Mouse (Mus musculus): ENCODE results near the gene Chad. TPM values are rescaled to one million over a fixed set of nuclear protein-coding genes. Genes with fewer than 3 reads are reported as not detected.

Gene Chad
- polyA plus RNA-seq, 1 experiment from 2014 or later, result 1.9 TPM

DNA sequence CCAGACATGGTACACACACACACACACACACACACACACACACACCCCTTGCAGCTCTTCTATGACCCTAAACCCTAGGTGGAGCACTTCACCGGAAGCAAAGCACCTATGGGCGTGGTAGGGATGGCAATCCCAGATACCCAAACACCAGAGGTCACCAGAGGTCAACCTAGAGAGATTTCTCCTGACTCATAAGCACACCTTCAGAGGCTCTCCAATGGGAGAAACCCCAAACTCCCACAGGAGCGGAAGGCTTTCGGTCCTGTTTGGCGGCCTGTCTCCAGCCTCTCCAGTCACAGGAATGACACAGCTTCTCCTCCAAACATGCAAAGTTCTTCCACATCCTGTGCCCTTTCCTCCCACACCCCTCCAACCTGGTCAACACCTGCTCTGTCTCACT, 18.5 kb upstream of the Chad start:
- no peak overlapping the region for H3K27ac ChIP-seq (ENCODE audit: low read depth, low read length)
- 0 out of 2 replicates have a peak, but pooled peaks have one; percentile 2 for TF ChIP-seq CTCF (IDR thresholded peaks at IDR 0.05; ENCODE audit: low read depth)
- no peaks in the 10 kb centered on the region for H3K9me3 ChIP-seq (ENCODE audit: control insufficient read depth)
- H3K4me1 ChIP-seq (replicated peaks; ENCODE audit: control insufficient read depth, insufficient read depth, low read length), result no peaks in the 10 kb centered on the region
- H3K9ac ChIP-seq (ENCODE audit: low read depth, low read length), result no peak overlapping the region
- no peak for ATAC-seq
- no peak overlapping the region for H3K4me2 ChIP-seq (replicated peaks; ENCODE audit: low read depth)
- no peaks in the 10 kb centered on the region for H3K27me3 ChIP-seq (replicated peaks; ENCODE audit: control insufficient read depth, insufficient read depth, low read length)
- H3K4me3 ChIP-seq (ENCODE audit: low read depth, low read length), result no peak overlapping the region
- WGBS, result 90% methylated on average over 5 of the region's 5 CpGs
- H3K36me3 ChIP-seq (ENCODE audit: control insufficient read depth, insufficient read depth), result peaks cover 3% of the 10 kb centered on the region; the same call in 1 of the 2 replicates

- Histone ChIP-seq H3K4me1 (replicated peaks; ENCODE audit: control insufficient read depth, insufficient read depth, low read length) (no peaks in the 10 kb centered on the region), H3K9ac (ENCODE audit: low read depth, low read length) (no peak overlapping the region), H3K27me3 (replicated peaks; ENCODE audit: control insufficient read depth, insufficient read depth, low read length) (no peaks in the 10 kb centered on the region), H3K4me2 (replicated peaks; ENCODE audit: low read depth) (no peak overlapping the region), H3K27ac (ENCODE audit: low read depth, low read length) (no peak overlapping the region), H3K9me3 (ENCODE audit: control insufficient read depth) (no peaks in the 10 kb centered on the region), H3K4me3 (ENCODE audit: low read depth, low read length) (no peak overlapping the region), H3K36me3 (ENCODE audit: control insufficient read depth, insufficient read depth) (0 out of 2 replicates have a peak, but pooled peaks cover 3% of the 10 kb centered on the region)
- no peak for TF ChIP-seq CTCF (IDR thresholded peaks at IDR 0.05; ENCODE audit: low read depth)
- no peak for ATAC-seq
- 93% methylated on average over 6 of the region's 6 CpGs for WGBS
Measured at GRCm38 (mm10) chr11:94547271-94547670, 17.6 kb upstream of the Chad start.

GRCm38 (mm10) chr11:94548041-94548784, 16.6 kb upstream of the Chad start:
- H3K27me3 ChIP-seq (replicated peaks; ENCODE audit: control insufficient read depth, insufficient read depth, low read length), result no peaks in the 10 kb centered on the region
- ATAC-seq, result peak; percentile 23
- peak overlapping the region; percentile 56 for H3K4me3 ChIP-seq (ENCODE audit: low read depth, low read length)
- H3K9me3 ChIP-seq (ENCODE audit: control insufficient read depth), result no peaks in the 10 kb centered on the region
- TF ChIP-seq CTCF (IDR thresholded peaks at IDR 0.05; ENCODE audit: low read depth), result no peak
- WGBS, result 11% methylated on average over 24 of the region's 24 CpGs
- peak overlapping the region; percentile 58 for H3K9ac ChIP-seq (ENCODE audit: low read depth, low read length)
- H3K36me3 ChIP-seq (ENCODE audit: control insufficient read depth, insufficient read depth), result no peaks in the 10 kb centered on the region
- no peak overlapping the region for H3K27ac ChIP-seq (ENCODE audit: low read depth, low read length)
- H3K4me2 ChIP-seq (replicated peaks; ENCODE audit: low read depth), result peak overlapping the region; percentile 91
- no peaks in the 10 kb centered on the region for H3K4me1 ChIP-seq (replicated peaks; ENCODE audit: control insufficient read depth, insufficient read depth, low read length)

- peak within 1 kb of the TSS; percentile 58 for H3K9ac ChIP-seq (ENCODE audit: low read depth, low read length)
- peak within 1 kb of the TSS; percentile 56 for H3K4me3 ChIP-seq (ENCODE audit: low read depth, low read length)
- H3K4me1 ChIP-seq (replicated peaks; ENCODE audit: control insufficient read depth, insufficient read depth, low read length), result no peaks in the 10 kb centered on the region
- peak within 1 kb of the TSS; percentile 60; the same call in 1 of the 2 replicates for H3K27ac ChIP-seq (ENCODE audit: low read depth, low read length)
- no peaks in the 10 kb centered on the region for H3K9me3 ChIP-seq (ENCODE audit: control insufficient read depth)
- 4% methylated on average over 49 of the region's 49 CpGs for WGBS
- peak; percentile 99 for TF ChIP-seq CTCF (IDR thresholded peaks at IDR 0.05; ENCODE audit: low read depth)
- no peaks in the 10 kb centered on the region for H3K27me3 ChIP-seq (replicated peaks; ENCODE audit: control insufficient read depth, insufficient read depth, low read length)
- no peaks in the 10 kb centered on the region for H3K36me3 ChIP-seq (ENCODE audit: control insufficient read depth, insufficient read depth)
- H3K4me2 ChIP-seq (replicated peaks; ENCODE audit: low read depth), result peak within 1 kb of the TSS; percentile 91
- ATAC-seq, result peak; percentile 84
Measured at GRCm38 (mm10) chr11:94548888-94549690, 15.8 kb upstream of the Chad start, which contains the start of gene Rsad1. TSS of gene Rsad1 (minus strand) at chr11:94549255.

DNA sequence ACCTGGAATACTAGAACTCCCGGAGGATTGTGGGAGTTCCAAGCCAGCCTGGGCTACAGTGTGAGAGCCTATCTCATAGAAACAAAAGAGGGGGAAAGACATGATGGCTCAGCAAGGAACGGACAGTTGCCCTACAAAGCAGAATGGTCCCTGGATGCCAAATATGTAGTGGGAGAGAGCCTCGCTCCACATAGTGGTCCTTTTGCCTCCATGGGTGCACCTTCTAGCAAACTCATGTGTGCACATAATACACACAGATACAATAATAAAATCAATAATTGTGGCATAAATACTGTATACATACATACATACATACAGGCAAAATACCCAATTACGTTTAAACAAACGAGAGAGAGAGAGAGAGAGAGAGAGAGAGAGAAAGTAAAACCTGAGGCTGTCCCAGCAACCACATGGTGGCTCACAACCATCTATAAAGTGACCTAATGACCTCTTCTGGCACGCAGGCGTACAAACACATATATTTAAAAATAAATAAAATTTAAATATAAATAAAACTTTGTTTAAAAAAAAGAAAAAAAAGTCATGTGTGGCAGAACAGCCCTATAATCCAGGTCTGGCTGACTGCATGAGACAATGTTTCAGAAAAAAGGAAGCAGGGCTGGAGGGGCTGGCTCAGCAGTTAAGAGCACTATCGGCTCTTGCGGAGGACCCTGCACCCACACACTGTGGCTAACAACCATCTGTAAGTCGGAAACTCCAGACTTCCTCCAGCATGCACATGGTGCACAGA, 15.0 kb upstream of the Chad start:
- no peak overlapping the region for H3K27ac ChIP-seq (ENCODE audit: low read depth, low read length)
- ATAC-seq, result no peak
- H3K9me3 ChIP-seq (ENCODE audit: control insufficient read depth), result no peaks in the 10 kb centered on the region
- no peaks in the 10 kb centered on the region for H3K36me3 ChIP-seq (ENCODE audit: control insufficient read depth, insufficient read depth)
- no peaks in the 10 kb centered on the region for H3K27me3 ChIP-seq (replicated peaks; ENCODE audit: control insufficient read depth, insufficient read depth, low read length)
- H3K4me2 ChIP-seq (replicated peaks; ENCODE audit: low read depth), result peak overlapping the region; percentile 91; the same call in 1 of the 2 replicates
- no peak overlapping the region for H3K9ac ChIP-seq (ENCODE audit: low read depth, low read length)
- WGBS, result 59% methylated on average over 10 of the region's 10 CpGs
- H3K4me1 ChIP-seq (replicated peaks; ENCODE audit: control insufficient read depth, insufficient read depth, low read length), result no peaks in the 10 kb centered on the region
- no peak for TF ChIP-seq CTCF (IDR thresholded peaks at IDR 0.05; ENCODE audit: low read depth)
- H3K4me3 ChIP-seq (ENCODE audit: low read depth, low read length), result no peak overlapping the region

GRCm38 (mm10) chr11:94550442-94550744, 14.5 kb upstream of the Chad start:
- no peak overlapping the region for H3K9ac ChIP-seq (ENCODE audit: low read depth, low read length)
- 80% methylated on average over 5 of the region's 5 CpGs for WGBS
- H3K4me2 ChIP-seq (replicated peaks; ENCODE audit: low read depth), result no peak overlapping the region
- H3K27ac ChIP-seq (ENCODE audit: low read depth, low read length), result no peak overlapping the region
- no peaks in the 10 kb centered on the region for H3K36me3 ChIP-seq (ENCODE audit: control insufficient read depth, insufficient read depth)
- H3K4me1 ChIP-seq (replicated peaks; ENCODE audit: control insufficient read depth, insufficient read depth, low read length), result no peaks in the 10 kb centered on the region
- no peak for ATAC-seq
- no peak for TF ChIP-seq CTCF (IDR thresholded peaks at IDR 0.05; ENCODE audit: low read depth)
- no peak overlapping the region for H3K4me3 ChIP-seq (ENCODE audit: low read depth, low read length)
- no peaks in the 10 kb centered on the region for H3K9me3 ChIP-seq (ENCODE audit: control insufficient read depth)
- H3K27me3 ChIP-seq (replicated peaks; ENCODE audit: control insufficient read depth, insufficient read depth, low read length), result no peaks in the 10 kb centered on the region
